Mouse (Mus musculus): Measurements from ENCODE around the gene Agxt. TPM values are rescaled to one million over a fixed set of nuclear protein-coding genes. Genes with fewer than 3 reads are reported as not detected.
A peak's percentile ranks its signal among the peaks of the same experiment; 100 is the strongest.

Agxt gene
- total RNA-seq, 1 experiment: not detected

DNA sequence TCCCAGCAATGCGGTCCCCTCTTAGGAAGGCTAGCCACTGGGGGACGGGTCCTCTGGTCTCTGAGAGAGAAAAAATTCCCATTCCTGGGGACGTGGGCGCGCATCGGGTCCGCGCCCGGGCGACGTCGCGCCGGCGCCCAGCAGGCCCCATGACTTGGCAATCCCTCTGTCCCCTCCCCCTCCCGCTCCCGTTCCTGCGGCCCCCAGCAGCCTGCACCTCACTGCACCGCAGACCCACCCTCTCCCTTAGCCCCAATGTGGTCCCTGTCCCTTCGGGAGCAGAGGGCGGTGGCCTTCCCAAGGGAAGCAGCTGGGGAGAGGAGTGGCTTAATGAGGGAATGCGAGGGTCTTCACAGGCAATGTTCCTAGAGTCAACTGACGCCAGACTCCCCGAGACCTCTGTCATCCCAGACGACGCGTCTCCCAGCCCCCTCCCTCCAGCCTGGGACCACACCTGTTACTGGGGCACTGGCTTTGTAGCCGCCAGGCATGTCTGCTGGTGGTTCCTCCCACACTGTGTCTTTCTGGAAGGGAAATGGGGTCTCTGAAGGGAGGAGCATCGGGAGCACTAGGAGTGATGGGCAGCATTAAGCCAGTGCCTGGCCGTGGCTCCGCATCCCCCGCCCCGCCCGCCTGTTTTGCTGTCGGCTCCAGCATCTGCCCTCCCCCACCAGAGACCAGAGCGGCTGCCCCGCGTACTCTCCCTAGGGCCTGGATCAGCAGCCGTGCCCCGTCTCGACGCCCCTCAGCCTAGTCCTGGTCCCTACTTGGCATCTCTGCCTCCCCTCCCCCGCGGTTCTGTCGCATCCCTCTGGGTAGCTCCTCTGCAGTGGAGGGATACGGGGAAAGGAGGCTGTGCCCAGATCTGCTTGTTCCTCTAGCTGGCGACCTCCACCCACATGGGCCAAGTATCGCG is 34.2 kb upstream of the Agxt start:
- H3K4me1 ChIP-seq (ENCODE audit: control insufficient read depth in 2 of 2, insufficient read depth in 2 of 2, low read length in 2 of 2, poor library complexity in 1 of 2): peaks cover 0 to 9% of the 10 kb centered on the region in 2 experiments; a peak in 2 of 4 replicates
- H3K4me3 ChIP-seq (ENCODE audit: insufficient read depth in 1 of 2, low read depth in 1 of 2, low read length in 2 of 2, poor library complexity in 1 of 2, severe bottlenecking in 1 of 2): peak overlapping the region; percentile 61 to 62
- TF ChIP-seq HCFC1 (IDR thresholded peaks at IDR 0.05; ENCODE audit: borderline replicate concordance, insufficient read depth, low read length) (no peak), MAFK (IDR thresholded peaks at IDR 0.05; ENCODE audit: insufficient read depth, low read depth, low read length) (no peak), CHD2 (IDR thresholded peaks at IDR 0.05; ENCODE audit: low read depth, low read length) (no peak), ZNF384 (IDR thresholded peaks at IDR 0.05; ENCODE audit: low read depth, low read length) (no peak), ZC3H11A (IDR thresholded peaks at IDR 0.05; ENCODE audit: borderline replicate concordance, low read depth, low read length) (no peak)
- no peak overlapping the region for H3K27ac ChIP-seq (ENCODE audit: insufficient read depth, low read depth, low read length, poor library complexity, severe bottlenecking)
- in situ Hi-C loops (cut with MboI; ENCODE audit: low sequenced_read_pairs in 2 of 2, unreplicated experiment in 2 of 2): no loop called here
- no peak for DNase-seq (ENCODE audit: low read depth, low spot score)
- peak overlapping the region; percentile 67; the same call in 1 of the 2 replicates for H3K9ac ChIP-seq (ENCODE audit: insufficient read depth, low read depth, low read length, poor library complexity, severe bottlenecking)
- H3K36me3 ChIP-seq (ENCODE audit: control insufficient read depth, insufficient read depth, low read length, poor library complexity, severe bottlenecking): no peaks in the 10 kb centered on the region
- no peaks in the 10 kb centered on the region for H3K9me3 ChIP-seq (ENCODE audit: control insufficient read depth, insufficient read depth, low read depth, low read length)

DNA sequence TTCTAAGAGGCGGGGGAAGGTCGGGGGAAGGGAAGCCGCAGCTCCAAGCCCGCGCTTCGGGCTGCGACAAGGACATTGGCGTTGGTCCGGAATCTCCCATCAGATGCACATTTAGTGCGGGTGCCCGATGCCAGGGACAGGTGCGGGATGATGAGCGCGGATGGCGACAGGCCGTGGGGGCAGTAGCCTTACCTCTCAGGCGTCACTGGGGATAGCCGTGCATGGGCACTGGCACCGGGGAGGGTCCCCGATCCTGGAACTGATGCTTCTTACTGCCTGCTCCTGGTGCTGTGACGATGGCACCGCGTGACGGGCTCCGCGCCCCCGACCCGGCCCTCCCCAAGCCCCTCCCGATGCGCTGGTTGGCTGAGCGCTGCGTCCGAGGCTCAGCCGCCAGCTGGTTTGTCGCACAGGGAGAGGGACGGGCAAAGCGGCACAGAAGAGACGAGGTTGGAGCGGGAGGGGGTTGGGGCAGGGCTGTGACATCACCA is 33.4 kb upstream of the Agxt start, which contains the start of gene Kif1a:
Gene Kif1a, minus strand, starts transcription at position 381 of the 491 bp plus-strand sequence.
- no peak for TF ChIP-seq MAFK (IDR thresholded peaks at IDR 0.05; ENCODE audit: insufficient read depth, low read depth, low read length)
- H3K4me1 ChIP-seq (ENCODE audit: control insufficient read depth in 2 of 2, insufficient read depth in 2 of 2, low read length in 2 of 2, poor library complexity in 1 of 2): peaks cover 0 to 9% of the 10 kb centered on the region in 2 experiments; a peak in 2 of 4 replicates
- H3K27ac ChIP-seq (ENCODE audit: insufficient read depth, low read depth, low read length, poor library complexity, severe bottlenecking): no peak within 1 kb of the TSS
- H3K9me3 ChIP-seq (ENCODE audit: control insufficient read depth, insufficient read depth, low read depth, low read length): no peaks in the 10 kb centered on the region
- peak within 1 kb of the TSS; percentile 67; the same call in 1 of the 2 replicates for H3K9ac ChIP-seq (ENCODE audit: insufficient read depth, low read depth, low read length, poor library complexity, severe bottlenecking)
- DNase-seq (ENCODE audit: low read depth, low spot score): no peak
- in situ Hi-C loops (cut with MboI; ENCODE audit: low sequenced_read_pairs in 2 of 2, unreplicated experiment in 2 of 2): no loop called here
- H3K4me3 ChIP-seq (ENCODE audit: insufficient read depth in 1 of 2, low read depth in 1 of 2, low read length in 2 of 2, poor library complexity in 1 of 2, severe bottlenecking in 1 of 2): peak within 1 kb of the TSS; percentile 61 to 62
- H3K36me3 ChIP-seq (ENCODE audit: control insufficient read depth, insufficient read depth, low read length, poor library complexity, severe bottlenecking): no peaks in the 10 kb centered on the region

DNA sequence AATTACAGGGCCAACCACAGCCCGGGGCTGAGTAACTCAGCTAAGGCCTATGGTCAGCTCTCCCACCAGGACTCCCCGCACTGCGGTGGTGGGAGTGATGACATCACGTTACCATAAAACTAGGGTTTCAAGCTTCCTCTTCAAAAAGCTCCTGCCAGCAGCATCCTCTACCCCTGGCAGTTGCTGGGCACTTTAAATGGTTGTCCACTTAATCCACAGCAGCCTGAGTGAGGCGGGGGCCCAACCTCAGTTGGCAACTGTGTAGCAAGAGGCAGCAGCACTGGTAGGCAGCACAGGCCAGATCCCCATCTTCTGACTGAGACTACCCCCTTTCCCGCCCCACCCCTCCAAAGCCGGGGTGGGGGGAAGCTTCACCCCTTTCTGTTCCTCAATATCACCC is 32.3 kb upstream of the Agxt start:
- no peak for DNase-seq (ENCODE audit: low read depth, low spot score)
- Histone ChIP-seq H3K4me3 (ENCODE audit: insufficient read depth in 1 of 2, low read depth in 1 of 2, low read length in 2 of 2, poor library complexity in 1 of 2, severe bottlenecking in 1 of 2) (no peak overlapping the region), H3K4me1 (ENCODE audit: control insufficient read depth in 2 of 2, insufficient read depth in 2 of 2, low read length in 2 of 2, poor library complexity in 1 of 2) (peaks cover 0 to 9% of the 10 kb centered on the region in 2 experiments; a peak in 2 of 4 replicates), H3K36me3 (ENCODE audit: control insufficient read depth, insufficient read depth, low read length, poor library complexity, severe bottlenecking) (no peaks in the 10 kb centered on the region), H3K9me3 (ENCODE audit: control insufficient read depth, insufficient read depth, low read depth, low read length) (no peaks in the 10 kb centered on the region), H3K9ac (ENCODE audit: insufficient read depth, low read depth, low read length, poor library complexity, severe bottlenecking) (no peak overlapping the region), H3K27ac (ENCODE audit: insufficient read depth, low read depth, low read length, poor library complexity, severe bottlenecking) (no peak overlapping the region)
- in situ Hi-C loops (cut with MboI; ENCODE audit: low sequenced_read_pairs in 2 of 2, unreplicated experiment in 2 of 2): no loop called here
- TF ChIP-seq MAFK (IDR thresholded peaks at IDR 0.05; ENCODE audit: insufficient read depth, low read depth, low read length) (no peak), ZC3H11A (IDR thresholded peaks at IDR 0.05; ENCODE audit: borderline replicate concordance, low read depth, low read length) (no peak), ZNF384 (IDR thresholded peaks at IDR 0.05; ENCODE audit: low read depth, low read length) (no peak), CHD2 (IDR thresholded peaks at IDR 0.05; ENCODE audit: low read depth, low read length) (no peak), HCFC1 (IDR thresholded peaks at IDR 0.05; ENCODE audit: borderline replicate concordance, insufficient read depth, low read length) (no peak)

DNA sequence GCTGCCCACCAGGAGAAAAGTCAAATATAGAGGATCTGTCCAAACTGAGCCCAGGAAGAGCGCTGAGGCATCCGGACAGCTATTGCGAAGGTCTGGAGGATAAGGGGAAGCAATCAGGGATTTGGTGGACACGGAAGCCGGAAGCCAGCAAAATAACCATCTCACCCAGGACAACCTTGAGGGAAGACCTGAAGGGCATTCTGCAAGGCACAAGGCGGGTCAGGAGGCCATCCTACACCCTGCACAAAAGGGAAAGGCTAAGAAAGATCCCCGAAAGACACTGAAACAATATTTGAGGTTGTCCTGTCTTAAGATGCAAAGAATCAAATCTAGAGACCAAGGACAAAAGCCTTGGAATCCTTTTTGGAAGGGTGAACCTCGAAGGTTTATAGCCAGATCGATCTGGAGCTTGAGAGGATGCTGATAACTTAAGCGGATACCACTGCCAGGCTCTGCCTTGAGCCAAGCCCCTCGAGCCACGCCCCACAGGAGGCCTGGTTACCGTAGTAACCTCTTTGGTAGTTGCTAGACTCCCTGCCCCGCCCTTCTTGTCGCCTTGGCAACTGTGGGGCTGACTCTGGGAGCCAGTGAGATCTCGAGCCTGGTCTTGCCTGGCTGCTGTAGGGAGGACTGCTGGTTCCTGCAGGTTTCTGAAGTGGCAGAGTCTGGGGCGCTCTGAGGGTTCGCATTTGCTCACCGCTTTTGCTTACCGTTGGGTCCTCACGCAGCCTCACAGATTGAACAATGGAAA is 20.2 kb upstream of the Agxt start:
- TF ChIP-seq ZNF384 (IDR thresholded peaks at IDR 0.05; ENCODE audit: low read depth, low read length): no peak
- no peak for TF ChIP-seq MAFK (IDR thresholded peaks at IDR 0.05; ENCODE audit: insufficient read depth, low read depth, low read length)
- TF ChIP-seq HCFC1 (IDR thresholded peaks at IDR 0.05; ENCODE audit: borderline replicate concordance, insufficient read depth, low read length): no peak
- no peak for TF ChIP-seq ZC3H11A (IDR thresholded peaks at IDR 0.05; ENCODE audit: borderline replicate concordance, low read depth, low read length)
- no peak for TF ChIP-seq CHD2 (IDR thresholded peaks at IDR 0.05; ENCODE audit: low read depth, low read length)
- no peak overlapping the region for H3K9ac ChIP-seq (ENCODE audit: insufficient read depth, low read depth, low read length, poor library complexity, severe bottlenecking)
- H3K9me3 ChIP-seq (ENCODE audit: control insufficient read depth, insufficient read depth, low read depth, low read length): no peaks in the 10 kb centered on the region
- H3K36me3 ChIP-seq (ENCODE audit: control insufficient read depth, insufficient read depth, low read length, poor library complexity, severe bottlenecking): no peaks in the 10 kb centered on the region
- H3K4me3 ChIP-seq (ENCODE audit: insufficient read depth in 1 of 2, low read depth in 1 of 2, low read length in 2 of 2, poor library complexity in 1 of 2, severe bottlenecking in 1 of 2): peak overlapping the region in 1 of 2 experiments; percentile 27; a peak in 1 of 4 replicates
- peaks cover 0 to 2% of the 10 kb centered on the region in 2 experiments; a peak in 1 of 4 replicates for H3K4me1 ChIP-seq (ENCODE audit: control insufficient read depth in 2 of 2, insufficient read depth in 2 of 2, low read length in 2 of 2, poor library complexity in 1 of 2)
- H3K27ac ChIP-seq (ENCODE audit: insufficient read depth, low read depth, low read length, poor library complexity, severe bottlenecking): no peak overlapping the region
- DNase-seq (ENCODE audit: low read depth, low spot score): peak; percentile 96
- in situ Hi-C loops (cut with MboI; ENCODE audit: low sequenced_read_pairs in 2 of 2, unreplicated experiment in 2 of 2): no loop called here
